Mouse (Mus musculus): ENCODE measurements around the gene Gata1.
"Not testable (repeated sequence)": the region's sequence is repeated elsewhere in the genome, so short reads cannot be mapped to it uniquely, and the experiment has no call there.

The Gata1 gene

GRCm38 (mm10) chrX:7963829-7964626 is 13.8 kb downstream of the Gata1 start:
- no peak for DNase-seq (ENCODE audit: low spot score)

- no peak for DNase-seq (ENCODE audit: low spot score)
Observed at GRCm38 (mm10) chrX:7958868-7959267, 19.0 kb downstream of the Gata1 start.

GRCm38 (mm10) chrX:7950091-7950490 is 27.8 kb downstream of the Gata1 start:
- DNase-seq (ENCODE audit: low spot score) = no peak

GRCm38 (mm10) chrX:7947900-7948492 is 29.9 kb downstream of the Gata1 start:
- peak; percentile 94 for DNase-seq (ENCODE audit: low spot score)

- DNase-seq (ENCODE audit: low spot score) = peak; percentile 11
Observed at GRCm38 (mm10) chrX:7947108-7947899, 30.6 kb downstream of the Gata1 start, which contains the start of gene Hdac6. Hdac6 (minus strand) TSS chrX:7947889.

- no peak for DNase-seq (ENCODE audit: low spot score)
Observed at GRCm38 (mm10) chrX:7945618-7946017, 32.3 kb downstream of the Gata1 start.

GRCm38 (mm10) chrX:7937667-7938066 is 40.2 kb downstream of the Gata1 start:
- DNase-seq (ENCODE audit: low spot score) = no peak

GRCm38 (mm10) chrX:7936874-7937273 is 41.0 kb downstream of the Gata1 start:
- peak; percentile 11 for DNase-seq (ENCODE audit: low spot score)

- no peak for DNase-seq (ENCODE audit: low spot score)
Observed at GRCm38 (mm10) chrX:7928270-7928790, 49.5 kb downstream of the Gata1 start, which contains the start of gene Eras. Eras (minus strand) TSS chrX:7928607.

- DNase-seq (ENCODE audit: low spot score) = no peak
Observed at GRCm38 (mm10) chrX:7927116-7927515, 50.8 kb downstream of the Gata1 start.

GRCm38 (mm10) chrX:7926266-7926665 is 51.6 kb downstream of the Gata1 start:
- no peak for DNase-seq (ENCODE audit: low spot score)

- peak; percentile 33 for DNase-seq (ENCODE audit: low spot score)
Observed at GRCm38 (mm10) chrX:7922032-7922431, 55.8 kb downstream of the Gata1 start.

- DNase-seq (ENCODE audit: low spot score) = peak; percentile 56
Observed at GRCm38 (mm10) chrX:7919601-7920383, 58.1 kb downstream of the Gata1 start, which contains the start of gene Pcsk1n. Pcsk1n (plus strand) TSS chrX:7919822.

GRCm38 (mm10) chrX:7917960-7918359 is 59.9 kb downstream of the Gata1 start:
- DNase-seq (ENCODE audit: low spot score) = not testable (repeated sequence)

- not testable (repeated sequence) for DNase-seq (ENCODE audit: low spot score)
Observed at GRCm38 (mm10) chrX:7915669-7916068, 62.2 kb downstream of the Gata1 start.

- no peak for DNase-seq (ENCODE audit: low spot score)
Observed at GRCm38 (mm10) chrX:7910473-7910872, 67.4 kb downstream of the Gata1 start.
